Mouse (Mus musculus) 3134 (cell line): ENCODE data around the gene Spr.
"Not testable (repeated sequence)": the region's sequence is repeated elsewhere in the genome, so short reads cannot be mapped to it uniquely, and the experiment has no call there.

Source experiments
- DNase-seq: peaks from one replicate; pipeline ENCODE4 v3.0.0-alpha.2; 2011; ENCODE audit warnings: low spot score; ENCODE audit not compliant: insufficient read length; ENCODE audit errors: extremely low read depth

Spr gene

DNA sequence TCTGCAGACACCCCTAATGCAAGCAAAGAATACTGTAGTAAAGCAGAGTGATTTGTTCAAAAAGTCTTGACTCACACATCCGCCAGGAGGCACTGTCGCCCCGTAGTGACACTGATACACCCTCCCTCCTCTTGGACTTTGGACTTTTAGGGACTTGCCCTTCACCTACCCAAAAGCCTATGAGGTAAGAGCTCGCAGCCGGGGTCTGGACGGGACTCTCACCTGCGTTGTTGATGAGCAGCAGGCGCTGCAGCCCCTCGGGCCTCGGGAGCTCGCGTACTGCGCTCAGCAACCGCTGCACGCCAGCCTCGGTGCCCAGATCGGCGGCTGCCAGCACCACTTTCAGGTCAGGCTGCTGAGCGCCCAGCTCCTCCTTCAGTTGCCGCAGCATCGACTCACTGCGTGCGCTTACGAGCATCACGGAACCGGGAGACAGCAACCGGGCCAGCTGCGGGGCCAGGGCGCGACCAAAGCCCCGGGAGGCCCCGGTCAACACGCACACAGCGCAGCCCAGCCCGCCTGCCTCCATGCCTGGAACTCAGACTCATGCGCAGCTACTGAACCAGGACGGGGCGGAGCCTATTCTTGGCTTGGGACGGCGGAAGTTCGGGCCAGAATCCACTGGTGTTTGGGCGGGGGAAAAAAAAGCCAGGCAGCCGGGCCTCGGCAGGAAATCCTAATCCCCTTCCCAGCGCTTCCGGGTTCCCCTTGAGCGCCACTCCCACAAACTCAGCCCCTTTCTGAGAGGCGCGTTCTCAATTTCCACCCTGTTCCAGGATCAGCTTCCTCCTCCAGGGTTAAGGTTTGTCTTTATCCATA, at the start of gene Spr:
Gene Spr (minus strand): TSS at position 550 of the 819 bp plus-strand sequence.
- DNase-seq, result peak; percentile 89

DNA sequence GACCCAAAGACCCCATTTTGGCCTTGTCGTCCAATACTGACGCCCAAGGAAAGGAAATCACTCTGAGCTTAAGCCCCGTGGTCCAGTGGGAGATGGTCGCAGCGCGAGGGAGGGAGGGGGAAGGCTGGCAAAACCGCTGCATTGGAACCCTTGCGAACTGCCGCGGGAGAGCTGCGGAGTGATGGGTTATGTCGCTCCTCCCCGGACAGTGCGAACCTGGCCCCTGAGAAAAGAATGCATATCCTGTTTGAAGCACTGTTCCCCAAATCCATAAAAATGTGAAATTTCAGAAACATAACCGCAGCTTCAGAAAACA, 49.1 kb upstream of the Spr start:
- no peak for DNase-seq

DNA sequence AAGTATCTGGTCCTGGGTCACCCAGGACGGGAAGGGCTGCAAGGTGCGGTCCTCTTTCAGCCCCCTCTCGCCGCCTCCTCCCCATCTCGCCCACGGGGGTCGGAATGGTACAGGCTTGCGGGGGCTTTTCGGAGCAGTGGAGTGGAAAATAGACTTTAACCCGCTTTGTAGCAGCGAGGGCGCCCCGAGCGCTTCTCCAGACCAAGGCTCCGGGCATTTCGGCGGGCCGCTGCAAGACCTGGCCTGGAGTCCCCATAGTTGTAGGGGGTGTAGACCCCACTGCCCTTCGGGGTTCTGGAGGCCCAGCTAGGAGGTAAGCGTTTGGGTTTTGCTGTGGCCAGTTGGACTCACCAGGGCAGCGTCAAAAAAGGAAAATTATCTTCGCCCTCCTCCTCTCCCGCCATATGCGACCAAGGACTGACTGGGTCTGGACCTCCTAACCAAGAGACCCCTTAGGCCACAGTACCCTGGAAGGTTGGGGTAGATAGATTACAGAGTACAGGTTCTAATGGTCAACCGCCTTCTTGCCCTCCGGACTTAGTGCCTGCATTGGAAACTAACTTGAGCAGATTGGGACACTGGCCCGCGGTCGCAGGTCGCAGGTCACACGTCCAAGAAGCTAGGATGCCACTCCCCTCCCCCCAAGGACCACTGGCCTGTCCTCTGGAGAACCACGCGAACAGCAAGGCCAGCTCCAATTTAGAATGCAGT, 48.6 kb upstream of the Spr start:
- no peak for DNase-seq

DNA sequence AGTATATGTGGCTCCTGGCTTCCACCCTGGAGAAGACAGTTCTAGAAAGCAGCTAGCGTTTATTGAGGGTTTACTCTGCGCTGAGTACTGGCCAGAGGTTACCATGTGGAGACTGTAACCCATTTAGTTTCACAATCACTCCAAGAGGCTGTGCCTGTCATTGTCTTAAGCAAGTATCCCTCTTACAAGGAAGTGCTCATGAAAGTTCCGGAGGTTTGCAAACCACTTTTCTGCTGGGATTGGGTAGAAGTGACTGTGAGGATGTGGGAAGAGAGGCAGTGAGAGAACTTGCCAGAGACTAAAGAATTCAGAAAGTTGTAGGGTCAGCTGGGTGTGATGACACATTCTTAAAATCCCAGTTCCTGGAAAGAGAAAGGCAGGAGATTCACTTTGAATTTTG, 46.4 kb upstream of the Spr start:
- no peak for DNase-seq

DNA sequence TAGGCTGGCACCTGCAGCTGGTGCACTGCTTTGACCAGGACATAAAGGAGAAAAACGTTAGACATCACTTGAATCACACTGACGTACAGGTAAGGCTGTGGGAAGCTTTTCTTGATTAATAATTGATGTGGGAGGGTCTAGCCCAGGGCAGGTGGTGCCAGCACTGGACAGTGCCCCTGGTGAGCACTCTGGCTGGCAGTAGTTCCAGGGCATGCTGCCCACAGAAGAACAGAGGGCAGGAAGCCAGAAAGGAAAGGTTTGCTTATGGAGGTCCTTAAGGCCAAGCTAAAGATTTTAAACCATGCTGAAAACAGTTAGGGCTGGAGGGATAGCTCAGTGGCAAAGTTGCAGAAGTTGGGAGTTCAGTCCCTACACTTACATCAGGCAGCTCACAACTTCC, 42.5 kb upstream of the Spr start:
- DNase-seq, result no peak

DNA sequence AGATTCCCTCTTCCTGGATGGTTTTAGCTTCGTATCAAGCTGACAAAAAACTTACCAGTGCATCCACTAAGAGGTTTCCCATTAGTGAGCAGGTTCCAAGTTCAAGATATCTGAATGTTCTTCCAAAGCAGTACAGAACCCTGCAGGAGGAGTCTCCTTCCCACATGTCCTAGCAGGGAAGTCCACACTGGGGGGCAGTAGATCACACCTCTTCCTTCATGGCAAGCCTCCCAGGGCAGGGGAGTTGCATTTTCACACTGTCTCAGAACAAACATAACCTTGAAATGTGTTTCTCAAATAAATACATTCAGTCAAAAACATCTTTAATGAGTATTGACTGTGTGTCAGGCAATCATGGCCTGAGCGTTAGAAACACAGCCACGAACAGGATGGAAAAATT, 42.0 kb upstream of the Spr start:
- no peak for DNase-seq

DNA sequence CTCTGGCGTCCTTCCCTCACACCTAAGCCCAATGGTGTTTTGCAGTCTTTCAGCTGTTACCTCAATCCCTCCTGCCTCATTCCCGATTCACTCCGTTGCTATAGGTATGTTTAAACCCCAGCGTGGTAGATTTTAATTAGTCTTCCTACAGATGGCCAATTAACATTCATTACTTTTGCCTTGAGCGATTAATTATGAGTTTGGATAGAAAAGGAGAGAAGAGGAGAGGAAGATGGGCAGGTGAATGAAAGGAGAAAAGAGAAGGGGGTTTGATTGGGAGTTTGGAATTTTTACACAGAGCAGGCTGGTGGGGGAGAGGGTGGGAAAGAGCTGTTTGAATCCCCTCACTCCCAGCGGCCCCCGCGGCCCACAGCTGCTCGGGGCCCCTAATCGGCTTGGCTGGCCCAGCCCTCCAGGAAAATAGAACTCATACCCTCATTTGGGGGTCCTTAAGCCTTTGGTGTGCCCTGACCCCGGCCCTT, 27.9 kb upstream of the Spr start:
- no peak for DNase-seq

DNA sequence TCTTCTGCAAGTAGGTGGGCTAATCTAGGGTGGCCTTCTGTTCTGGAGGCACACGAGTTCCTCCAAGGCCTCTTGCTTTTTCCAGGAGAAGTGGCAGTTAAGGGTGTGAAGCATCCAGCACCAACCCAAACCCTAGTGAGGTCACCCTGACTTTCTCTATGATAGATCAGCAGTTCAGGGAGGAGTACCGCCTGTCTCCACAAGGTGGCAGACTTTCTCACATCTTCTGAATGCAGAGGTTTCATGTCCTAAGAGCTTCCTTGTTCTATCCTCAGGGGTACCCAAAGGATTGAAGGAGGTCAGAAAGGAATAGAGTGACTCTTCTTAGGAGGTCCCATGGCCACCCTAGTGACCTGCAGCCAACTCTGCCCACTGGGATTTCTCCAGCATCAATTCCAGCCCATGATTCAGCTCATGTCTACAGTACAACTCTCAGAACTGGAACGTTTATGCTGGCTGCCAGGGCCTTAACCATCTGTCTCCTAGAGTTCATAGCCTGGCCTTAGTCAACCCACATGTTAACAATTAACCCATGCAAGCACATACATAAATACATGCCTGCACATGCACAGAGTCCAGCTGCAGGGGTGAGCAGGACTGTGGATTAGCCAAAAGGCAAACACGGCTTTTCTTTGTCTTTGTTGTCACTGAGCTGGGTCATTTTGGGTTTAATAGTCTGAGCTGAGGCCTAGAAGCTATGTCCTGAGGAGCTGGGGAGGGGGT, 22.8 kb upstream of the Spr start:
- DNase-seq, result peak; percentile 32

DNA sequence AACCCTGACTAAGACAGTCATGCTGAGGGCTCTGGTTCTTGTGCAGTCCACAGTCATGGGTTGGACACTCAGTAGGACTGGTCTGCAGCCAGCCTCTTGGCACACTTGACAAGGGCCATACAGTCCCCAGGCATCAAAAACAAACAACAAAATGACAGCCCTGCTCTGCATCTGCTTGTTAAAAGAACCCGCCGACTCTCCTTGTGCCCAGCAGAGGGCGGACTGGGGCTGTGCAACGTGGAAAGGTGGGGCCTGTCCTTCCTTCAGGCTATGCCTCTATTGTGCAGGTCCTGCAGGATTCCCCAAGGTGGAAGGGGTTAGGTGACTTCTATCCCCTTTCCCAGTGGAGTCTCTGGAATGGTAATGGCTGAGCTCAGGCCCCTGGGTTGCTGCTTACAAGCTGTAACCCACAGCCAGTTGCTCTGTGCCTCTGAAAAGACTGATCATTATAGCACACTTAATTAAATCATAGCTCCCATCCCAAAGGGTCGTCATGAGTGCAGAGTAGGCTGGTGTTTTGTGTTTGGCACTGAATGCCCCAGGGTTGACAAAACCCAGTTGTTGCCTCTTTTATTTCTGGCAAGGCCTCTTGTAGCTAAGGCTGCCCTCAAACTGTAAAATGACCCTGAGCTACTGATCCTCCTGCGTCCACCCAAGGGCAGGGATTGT, 21.7 kb upstream of the Spr start:
- DNase-seq, result peak; percentile 21

DNA sequence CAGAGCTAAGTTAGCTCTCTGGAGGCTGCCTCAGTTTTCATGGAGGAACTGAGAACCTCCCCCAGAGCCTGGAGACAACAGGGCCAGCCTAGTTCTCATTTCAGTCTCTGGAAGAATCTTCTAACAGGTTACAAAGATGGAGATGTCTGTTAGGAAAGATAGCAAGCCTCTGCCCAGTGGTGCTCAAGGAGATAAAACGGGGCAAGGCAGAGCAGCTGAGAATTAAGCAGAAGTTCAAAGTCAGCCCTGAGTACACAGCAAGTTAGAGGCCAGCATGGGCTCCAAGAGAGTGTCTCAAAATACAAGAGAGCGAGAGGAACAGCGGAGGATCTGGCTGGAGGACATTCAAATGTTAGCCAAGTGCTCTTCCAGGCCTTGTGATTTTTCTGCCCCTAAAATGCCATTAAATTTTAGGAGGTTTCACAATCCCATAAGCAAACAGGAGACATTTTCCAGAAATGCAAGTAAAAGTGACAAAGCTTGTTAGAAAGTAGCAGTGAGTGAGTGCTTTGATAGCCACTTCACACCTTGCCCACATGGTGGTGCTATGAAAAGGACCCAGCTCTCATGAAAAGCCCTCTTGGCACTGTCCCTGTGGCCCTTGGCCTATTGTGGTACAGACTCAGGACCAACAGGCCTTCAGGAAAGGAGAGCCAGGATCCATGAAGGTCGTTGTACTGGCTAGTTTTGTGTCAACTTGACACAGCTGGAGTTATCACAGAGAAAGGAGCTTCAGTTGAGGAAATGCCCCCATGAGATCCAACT, 20.7 kb upstream of the Spr start:
- not testable (repeated sequence) for DNase-seq

DNA sequence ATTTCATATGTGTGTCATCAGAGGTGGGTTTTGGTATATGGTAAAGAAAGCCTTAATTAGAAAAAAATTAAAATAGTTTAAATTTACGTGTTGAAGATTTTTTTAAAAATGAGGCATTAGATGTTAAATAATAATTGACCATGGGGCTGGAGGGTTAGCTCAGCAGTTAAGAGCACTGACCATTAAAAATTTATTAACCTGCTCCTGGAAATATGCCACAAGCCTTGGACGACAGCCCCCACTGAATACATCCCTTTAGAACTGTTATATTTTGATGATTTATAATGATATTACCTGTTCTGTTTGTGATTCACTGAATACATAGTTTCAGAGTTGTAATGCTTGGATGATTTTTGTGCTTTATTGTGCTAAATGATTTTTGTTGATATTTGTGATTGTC, 19.0 kb upstream of the Spr start:
- not testable (repeated sequence) for DNase-seq

DNA sequence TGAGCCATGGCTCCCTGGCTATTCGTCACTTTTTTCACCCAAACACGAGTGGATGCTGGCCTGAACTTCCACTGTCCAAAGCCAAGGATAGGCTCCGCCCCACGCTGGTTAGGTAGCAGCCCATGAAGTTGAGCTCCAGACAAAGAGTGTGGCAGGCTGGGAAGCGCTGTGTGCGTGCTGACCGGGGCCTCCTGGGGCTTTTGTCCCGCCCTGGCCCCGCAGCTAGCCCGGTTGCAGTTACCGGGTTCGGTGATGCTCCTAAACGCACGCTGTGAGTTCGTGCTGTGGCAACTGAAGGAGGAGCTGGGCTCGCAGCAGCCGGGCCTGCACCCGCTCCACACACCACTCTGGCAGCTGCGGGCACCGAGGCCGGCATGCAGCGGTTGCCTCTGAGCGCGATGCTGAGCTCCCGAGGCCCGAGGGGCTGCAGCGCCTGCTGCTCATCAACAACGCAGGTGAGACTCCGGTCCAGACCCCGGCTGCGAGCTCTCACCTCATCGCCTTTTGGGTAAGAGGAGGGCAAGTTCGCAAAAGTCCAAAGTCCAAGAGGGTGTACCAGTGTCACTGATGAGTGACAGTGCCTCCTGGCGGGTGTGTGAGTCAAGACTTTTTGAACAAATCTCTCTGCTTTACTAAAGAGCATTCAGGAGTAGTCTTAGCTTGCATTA, 17.4 kb upstream of the Spr start:
- DNase-seq, result peak; percentile 80

DNA sequence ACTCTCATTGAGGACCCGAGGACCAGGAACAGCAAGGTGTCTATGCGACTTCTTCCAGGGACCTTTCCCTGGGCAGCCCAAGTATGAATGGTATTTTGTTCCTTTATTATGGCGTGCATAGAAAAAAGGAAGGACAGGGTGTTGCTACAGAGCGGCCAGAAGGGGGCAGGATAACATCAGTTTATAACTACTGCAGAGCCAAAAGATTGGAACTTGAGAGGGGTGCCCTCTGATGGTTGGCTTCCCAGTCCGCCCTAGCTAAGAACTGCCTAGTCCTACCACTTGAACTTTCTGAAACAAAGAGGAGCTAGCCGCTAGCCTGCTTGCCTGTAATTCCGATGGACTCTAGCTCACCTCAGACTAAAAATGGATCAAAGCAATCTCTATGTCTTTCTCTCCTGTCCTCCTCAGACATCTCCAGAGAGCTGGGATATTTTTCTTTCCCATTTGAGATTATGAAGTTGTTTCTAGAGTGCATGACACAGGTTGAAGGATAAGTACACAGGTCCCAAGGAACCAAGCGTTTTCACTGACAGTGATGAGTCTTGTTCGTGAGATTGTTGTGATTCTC, 16.5 kb upstream of the Spr start:
- peak; percentile 38 for DNase-seq

DNA sequence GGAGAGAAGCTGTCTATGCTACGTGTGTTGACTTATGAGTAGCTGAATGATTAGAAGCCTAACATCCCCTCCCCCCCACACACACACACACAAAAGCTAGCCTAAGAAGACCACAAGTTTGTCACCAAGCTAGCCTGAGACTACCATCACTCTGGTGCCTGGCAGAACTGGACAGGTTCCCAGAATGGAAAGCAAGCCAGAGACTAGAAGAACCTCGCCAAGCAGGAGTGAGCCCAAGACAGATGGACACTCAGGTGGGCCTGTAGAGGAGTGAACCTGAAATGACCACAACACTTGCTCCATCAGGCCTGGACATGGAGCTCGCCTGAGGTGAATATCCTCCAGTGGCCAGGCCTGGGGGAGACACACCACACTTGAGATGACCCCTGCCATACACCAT, 12.8 kb upstream of the Spr start:
- DNase-seq, result no peak

DNA sequence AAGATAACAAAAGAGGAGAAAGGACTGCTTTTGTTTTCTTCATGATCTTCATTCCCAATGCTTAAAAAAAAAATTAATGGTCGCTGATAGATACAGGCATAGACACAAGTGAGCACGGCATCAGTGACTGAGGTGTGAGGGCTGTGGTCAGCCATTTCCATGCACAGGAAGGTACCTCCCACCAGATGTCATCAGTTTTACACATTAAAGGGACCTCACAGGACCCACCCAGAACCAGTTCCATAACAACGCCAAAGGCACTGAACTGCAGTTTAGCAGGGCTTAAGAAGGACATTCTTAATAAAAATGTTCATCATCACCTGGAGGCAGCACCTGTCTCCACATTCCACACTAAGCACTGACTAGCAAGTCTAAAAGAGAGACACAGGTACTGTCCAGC, 10.1 kb upstream of the Spr start:
- DNase-seq, result no peak

DNA sequence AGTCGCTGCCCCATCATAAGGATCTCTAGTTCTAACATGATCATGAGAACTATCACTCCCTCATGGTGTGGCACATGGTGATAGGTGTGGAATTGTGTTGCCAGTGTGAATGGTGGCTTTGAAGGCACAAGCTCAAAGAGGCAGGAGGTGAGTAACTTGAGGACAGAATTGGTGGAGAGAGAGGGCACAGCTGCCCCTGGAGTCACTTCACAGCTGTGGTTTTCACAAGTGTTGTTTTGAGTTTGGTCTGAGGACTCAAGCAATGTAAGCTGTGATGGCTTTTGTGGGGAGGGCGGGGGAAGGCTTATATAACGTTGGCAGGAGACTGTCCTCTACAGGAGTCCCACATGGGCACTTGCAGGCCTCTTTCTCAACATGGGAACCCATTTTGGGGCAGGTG, 6.9 kb upstream of the Spr start:
- no peak for DNase-seq

DNA sequence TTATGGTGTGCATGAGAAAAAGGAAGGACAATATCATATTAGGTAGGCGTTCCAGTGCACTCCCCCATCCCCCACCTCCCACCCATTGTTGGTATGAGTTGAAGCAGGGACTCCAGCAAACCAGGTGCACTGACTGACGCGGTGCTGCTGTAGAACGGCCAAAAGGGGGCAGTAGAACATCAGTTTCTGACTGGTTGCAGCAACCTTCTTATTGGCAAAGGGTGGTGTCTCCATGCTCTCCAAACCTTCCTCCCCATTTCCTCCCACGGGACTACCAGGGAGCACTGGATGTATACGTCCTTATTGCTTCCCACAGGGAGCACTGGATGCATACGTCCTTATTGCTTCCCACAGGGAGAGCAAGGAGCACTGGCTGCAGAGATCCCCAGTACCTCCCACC, 3.4 kb upstream of the Spr start:
- peak; percentile 51 for DNase-seq

DNA sequence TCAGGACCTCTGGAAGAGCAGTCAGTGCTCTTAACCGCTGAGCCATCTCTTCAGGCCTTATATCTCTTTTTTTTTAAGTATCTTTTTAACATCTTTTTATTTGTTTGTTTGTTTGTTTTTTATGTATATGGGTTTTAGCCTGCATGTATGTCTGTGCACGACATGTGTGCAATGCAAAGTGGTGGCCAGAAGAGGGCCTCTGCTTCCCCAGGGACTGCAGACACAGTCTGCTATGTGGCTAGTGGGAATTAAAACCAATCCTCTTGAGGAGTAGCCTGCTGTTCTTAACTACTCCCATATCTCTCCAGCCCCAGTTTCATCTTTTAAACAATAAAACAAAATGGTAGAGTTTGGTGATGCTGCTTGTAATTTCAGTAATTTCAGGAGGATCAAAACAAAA, 2.0 kb upstream of the Spr start:
- no peak for DNase-seq

DNA sequence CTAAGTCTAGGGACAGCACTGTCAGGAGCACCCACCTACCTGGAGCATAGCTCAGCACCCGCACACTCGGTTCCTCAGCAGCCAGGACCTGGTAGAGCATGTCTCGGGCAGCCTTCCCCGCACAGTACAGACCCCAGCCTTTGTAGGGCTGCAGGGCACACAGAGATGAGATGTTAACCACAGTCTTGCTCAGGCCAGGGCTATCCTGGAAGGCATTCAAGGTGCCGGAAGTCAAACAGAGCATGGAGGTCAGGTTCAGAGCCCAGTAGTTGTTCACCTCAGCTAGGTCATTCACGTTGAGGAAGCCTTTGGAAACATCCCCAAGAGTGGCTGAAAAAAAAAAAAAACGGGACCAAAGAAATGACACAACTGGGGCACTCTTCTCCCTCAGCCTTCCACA, 782 bp downstream of the Spr start:
- not testable (repeated sequence) for DNase-seq
